Mouse (Mus musculus): ENCODE results near the gene Ncoa7. TPM values are rescaled to one million over a fixed set of nuclear protein-coding genes. Genes with fewer than 3 reads are reported as not detected.
"Not testable (repeated sequence)": the region's sequence is repeated elsewhere in the genome, so short reads cannot be mapped to it uniquely, and the experiment has no call there.

Ncoa7 gene
- total RNA-seq, 2 experiments from 2014 or later: 16.0 to 23.0 TPM

GRCm38 (mm10) chr10:30679756-30680155 lies 123.4 kb downstream of the Ncoa7 start:
- ATAC-seq (replicated peaks; ENCODE audit: poor library complexity): no peak

- ATAC-seq (replicated peaks; ENCODE audit: poor library complexity): no peak
Measured at GRCm38 (mm10) chr10:30678051-30678450, 125.1 kb downstream of the Ncoa7 start.

GRCm38 (mm10) chr10:30674825-30675224 lies 128.3 kb downstream of the Ncoa7 start:
- peak; percentile 80 for ATAC-seq (replicated peaks; ENCODE audit: poor library complexity)

DNA sequence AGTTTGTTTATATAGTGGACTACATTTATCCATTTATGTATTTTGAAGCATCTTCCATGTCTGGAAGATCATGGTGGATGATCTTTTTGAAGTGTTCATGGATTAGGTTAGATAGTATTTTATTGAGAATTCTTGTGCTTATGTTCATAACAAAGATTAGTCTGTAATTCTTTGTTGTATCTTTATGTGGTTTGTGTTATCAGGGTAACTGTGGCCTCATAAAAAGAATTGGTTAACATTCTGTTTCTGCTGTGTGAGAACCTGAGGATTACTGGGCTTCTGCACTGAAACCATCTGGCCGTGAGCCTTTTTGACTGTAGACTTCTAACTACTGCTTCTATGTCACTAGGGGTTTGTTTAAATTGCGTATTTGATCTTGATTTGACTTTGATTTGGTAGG lies 136.5 kb downstream of the Ncoa7 start:
- no peak for ATAC-seq (replicated peaks; ENCODE audit: poor library complexity)

- ATAC-seq (replicated peaks; ENCODE audit: poor library complexity): peak; percentile 84
Measured at GRCm38 (mm10) chr10:30660564-30661328, 142.4 kb downstream of the Ncoa7 start.

- peak; percentile 86 for ATAC-seq (replicated peaks; ENCODE audit: poor library complexity)
Measured at GRCm38 (mm10) chr10:30655655-30656054, 147.5 kb downstream of the Ncoa7 start.

GRCm38 (mm10) chr10:30647681-30648080 lies 155.4 kb downstream of the Ncoa7 start:
- ATAC-seq (replicated peaks; ENCODE audit: poor library complexity): no peak

DNA sequence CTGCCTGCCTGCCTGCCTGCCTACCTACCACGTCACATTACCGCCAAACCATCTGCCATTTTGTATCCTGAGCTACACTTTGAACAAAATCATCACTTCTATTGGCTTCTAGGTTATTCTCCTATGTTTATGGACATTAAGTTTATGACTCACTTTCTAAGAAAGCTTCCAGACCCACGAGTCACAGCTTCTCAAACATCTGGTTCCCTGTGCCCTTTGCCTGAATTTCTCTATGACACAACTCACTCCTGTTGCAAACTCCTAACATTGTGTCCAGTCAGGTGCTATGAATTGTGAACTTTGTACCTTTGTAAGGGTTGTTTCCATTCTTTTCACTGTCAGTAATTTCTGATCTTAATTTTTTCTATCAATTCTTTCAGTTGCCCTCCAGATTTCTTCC lies 164.9 kb downstream of the Ncoa7 start:
- no peak for ATAC-seq (replicated peaks; ENCODE audit: poor library complexity)

DNA sequence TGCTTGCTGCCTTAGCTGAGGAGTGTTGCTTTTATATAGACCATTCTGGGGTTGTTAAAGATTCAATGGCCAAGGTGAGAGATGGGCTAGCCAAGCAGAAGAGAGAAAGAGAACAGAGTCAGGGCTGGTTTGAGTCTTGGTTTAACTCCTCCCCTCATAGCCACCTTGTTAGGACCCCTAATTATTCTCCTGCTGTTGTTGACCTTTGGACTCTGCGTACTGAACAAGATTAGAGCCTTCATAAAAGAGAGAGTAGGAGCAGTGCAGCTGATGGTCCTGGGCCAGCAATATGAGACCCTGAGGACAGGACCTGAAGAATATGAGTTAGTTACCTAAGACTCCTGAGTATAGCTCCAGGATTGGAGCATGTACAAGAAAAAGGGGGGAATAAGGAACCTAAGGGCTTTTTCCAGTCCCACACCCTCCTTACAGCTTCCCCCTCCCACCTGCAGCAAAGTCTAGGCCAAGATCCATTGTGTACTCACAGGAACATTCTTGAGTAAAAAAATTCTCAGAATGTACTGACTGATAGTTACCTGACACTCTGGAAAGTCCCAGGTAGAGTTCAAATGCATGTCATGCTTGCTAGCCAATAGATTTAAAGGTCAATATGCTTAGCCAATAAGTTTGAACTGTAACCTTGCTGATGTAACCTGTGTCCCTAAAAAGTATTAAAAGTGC lies 166.5 kb downstream of the Ncoa7 start:
- not testable (repeated sequence) for ATAC-seq (replicated peaks; ENCODE audit: poor library complexity)

GRCm38 (mm10) chr10:30632718-30633117 lies 170.4 kb downstream of the Ncoa7 start:
- peak; percentile 66 for ATAC-seq (replicated peaks; ENCODE audit: poor library complexity)

DNA sequence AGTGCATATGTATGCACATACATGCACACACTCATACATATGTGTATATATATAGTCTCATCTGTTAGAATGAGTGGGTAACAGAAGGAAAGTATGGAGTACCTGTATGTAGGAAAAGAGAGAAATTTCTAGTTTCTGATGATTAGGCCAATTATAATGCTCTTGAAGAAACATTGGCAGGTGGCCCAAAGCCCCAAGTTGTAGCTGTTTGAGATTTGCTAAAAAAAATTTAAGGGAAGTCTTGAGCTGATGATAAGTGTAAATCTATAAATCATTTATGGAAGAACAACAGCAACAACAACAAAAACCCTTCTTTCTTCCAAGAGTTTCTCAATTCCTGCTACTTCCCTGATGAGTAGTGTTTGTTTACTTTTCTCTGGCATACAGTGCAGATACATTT lies 173.1 kb downstream of the Ncoa7 start:
- ATAC-seq (replicated peaks; ENCODE audit: poor library complexity): no peak

DNA sequence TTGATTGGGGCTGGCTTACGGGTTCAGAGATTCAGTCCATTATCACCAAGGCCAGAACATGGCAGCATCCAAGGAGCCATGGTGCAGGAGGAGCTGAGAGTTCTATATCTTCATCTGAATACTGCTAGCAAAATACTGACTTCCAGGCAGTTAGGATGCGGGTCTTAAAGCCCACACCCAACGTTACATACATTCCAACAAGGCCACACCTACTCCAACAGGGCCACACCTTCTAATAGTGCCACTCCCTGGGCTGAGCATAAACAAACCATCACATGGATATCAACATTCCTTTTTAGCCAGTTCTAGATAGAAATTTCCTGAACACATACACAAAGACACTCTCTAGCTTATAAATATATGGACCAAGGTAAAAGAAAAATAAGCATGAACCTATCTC lies 173.6 kb downstream of the Ncoa7 start, which contains the start of gene Hint3:
TSS of gene Hint3 (minus strand) at position 120 of the 400 bp plus-strand sequence.
- ATAC-seq (replicated peaks; ENCODE audit: poor library complexity): no peak

- not testable (repeated sequence) for ATAC-seq (replicated peaks; ENCODE audit: poor library complexity)
Measured at GRCm38 (mm10) chr10:30628444-30628843, 174.7 kb downstream of the Ncoa7 start.

- no peak for ATAC-seq (replicated peaks; ENCODE audit: poor library complexity)
Measured at GRCm38 (mm10) chr10:30627548-30627947, 175.6 kb downstream of the Ncoa7 start.

DNA sequence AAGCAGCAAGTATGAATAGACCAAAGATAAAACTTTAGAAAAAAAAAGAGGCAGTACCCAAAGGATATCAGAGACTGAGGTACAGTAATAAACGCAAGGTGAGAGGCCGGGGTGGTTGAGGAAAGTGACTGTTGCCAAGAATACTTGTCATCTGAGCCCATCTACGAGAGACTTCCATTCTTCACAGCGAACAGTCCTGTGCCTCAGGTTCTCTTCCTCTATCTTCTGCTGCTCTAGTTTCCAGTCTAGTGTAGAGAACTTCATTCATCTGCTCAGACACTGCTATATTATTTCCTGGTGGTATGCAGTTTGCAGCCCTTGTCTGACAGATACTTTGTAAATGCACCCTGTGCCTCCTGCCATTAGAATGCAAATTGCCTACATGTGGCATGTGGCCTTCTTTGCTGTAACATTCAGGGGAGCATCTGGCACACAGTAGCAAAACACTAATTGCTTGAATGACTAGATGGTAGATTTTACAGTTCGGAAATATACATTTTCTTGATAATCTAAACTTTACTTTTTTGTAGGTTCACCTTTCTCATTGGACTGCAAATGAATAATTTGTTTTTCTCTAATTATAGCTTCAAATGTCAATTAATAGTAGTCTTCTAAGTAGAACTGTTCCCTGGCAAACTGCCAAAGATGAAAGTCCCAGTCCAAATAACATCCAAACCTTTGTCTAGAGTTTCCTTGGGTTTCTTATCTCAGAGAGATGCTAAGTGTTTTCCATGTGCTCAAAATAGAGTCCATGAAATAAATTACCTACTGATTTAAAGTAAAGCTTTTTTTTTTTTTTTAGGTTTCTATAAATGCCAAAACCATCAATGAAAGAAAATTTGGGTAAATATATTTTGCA lies 178.7 kb downstream of the Ncoa7 start:
- no peak for ATAC-seq (replicated peaks; ENCODE audit: poor library complexity)

- peak; percentile 54 for ATAC-seq (replicated peaks; ENCODE audit: poor library complexity)
Measured at GRCm38 (mm10) chr10:30622928-30623327, 180.2 kb downstream of the Ncoa7 start.

DNA sequence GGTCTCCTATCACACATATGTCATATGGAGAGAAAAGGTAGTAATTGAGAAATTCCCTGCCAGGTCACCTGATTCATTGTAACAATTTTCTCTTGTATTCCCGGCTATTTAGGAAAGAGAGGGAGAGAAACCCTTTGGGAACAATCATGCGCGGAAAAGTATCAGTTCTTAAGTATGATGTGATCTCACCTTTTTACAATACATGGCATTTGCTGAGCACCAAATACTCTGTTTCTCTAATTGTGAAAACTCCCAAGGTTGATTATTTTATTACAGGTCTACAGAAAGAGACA lies 184.3 kb downstream of the Ncoa7 start:
- ATAC-seq (replicated peaks; ENCODE audit: poor library complexity): no peak

DNA sequence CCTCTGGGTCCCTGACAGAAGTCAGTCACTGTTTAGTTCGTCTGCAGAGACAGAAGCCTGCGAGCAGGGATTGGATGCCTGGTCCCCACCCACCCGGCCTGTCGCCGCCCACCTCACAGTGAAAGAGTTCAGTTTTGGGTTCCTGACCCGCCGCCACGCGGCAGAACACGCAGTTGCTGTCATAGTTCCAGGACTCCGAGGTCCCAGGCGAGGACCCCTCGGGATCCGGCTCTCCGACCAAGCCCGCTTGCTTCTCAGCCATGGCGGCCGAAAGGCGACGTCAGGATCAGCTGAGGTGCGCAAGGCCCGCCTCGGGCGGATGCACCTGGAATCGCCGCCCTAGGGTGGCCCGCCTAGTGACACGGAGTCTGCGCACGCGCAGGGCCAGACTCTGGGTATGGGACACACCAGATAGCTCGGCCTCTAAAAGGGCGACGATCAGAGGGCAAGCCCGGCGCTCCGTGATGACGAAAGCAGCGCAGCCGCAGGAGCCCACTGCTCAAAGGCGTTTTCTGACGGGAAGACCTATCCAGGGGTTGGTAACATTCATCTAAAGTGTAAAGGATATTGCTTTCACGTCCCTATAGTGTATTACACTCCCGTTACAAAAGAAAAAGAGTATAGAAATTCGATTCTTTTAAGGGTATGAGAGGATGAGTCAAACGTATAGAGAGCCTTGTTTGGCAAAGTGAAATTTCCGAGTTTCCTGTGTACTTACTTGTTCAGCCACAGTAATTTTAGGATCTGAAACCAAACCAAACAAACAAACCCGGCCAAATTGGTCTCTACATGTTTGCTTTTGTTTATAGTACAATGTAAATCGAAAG lies 184.8 kb downstream of the Ncoa7 start:
- peak; percentile 91 for ATAC-seq (replicated peaks; ENCODE audit: poor library complexity)

- ATAC-seq (replicated peaks; ENCODE audit: poor library complexity): no peak
Measured at GRCm38 (mm10) chr10:30613039-30613438, 190.1 kb downstream of the Ncoa7 start.

GRCm38 (mm10) chr10:30609614-30610013 lies 193.5 kb downstream of the Ncoa7 start:
- ATAC-seq (replicated peaks; ENCODE audit: poor library complexity): no peak

DNA sequence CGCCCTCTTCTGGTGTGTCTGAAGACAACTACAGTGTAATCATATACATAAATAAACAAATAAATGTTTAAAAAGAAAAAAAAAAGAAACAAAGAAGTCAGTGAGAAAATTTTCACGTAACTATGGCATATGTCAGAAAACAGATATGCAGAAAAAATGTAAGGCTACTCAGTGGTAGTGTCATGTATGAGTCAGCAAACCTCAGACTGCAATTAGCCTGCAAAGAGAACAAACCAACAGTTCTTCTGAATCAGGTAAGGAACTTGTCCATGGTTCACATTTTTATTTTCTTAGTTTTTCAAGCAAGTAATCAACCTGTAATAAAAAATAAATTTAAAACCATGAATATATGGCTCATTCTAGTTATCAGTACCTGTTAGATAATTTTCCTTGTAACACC lies 195.0 kb downstream of the Ncoa7 start:
- no peak for ATAC-seq (replicated peaks; ENCODE audit: poor library complexity)

All from megakaryocyte progenitor cell, adult 5-6 weeks (primary cell).